Comparison of ENCODE assay signal across 21 mouse cellular contexts in genomic region chr16:31867736-31868135, GRCm38 (mm10). TPM values are rescaled to one million over a fixed set of nuclear protein-coding genes. Genes with fewer than 3 reads are reported as not detected.
DNase-seq lines count a peak whose midpoint lies in the region; ATAC-seq lines count a peak whose summit lies in the region.
"Had no signal": no experiment of that assay in that cellular context is flagged by ENCODE, and none has a peak within 500 bp of the region (broad histone marks: within the 10 kb centered on the region; RNA-seq: fewer than 3 reads in every experiment).

No protein-coding gene starts in this region.

- H3K4me2 ChIP-seq in intestine, embryonic 14.5 days (ENCODE audit: low read length): no peak overlapping the region
- no peak overlapping the region for H3K4me2 ChIP-seq in intestine, embryonic 15.5 days (replicated peaks)
- H3K4me2 ChIP-seq: forebrain, embryonic 13.5 days; heart, embryonic 15.5 days; hindbrain, embryonic 15.5 days had no signal

- H3K27me3 ChIP-seq in intestine, embryonic 14.5 days (replicated peaks; ENCODE audit: control insufficient read depth, insufficient read depth, low read length): no peaks in the 10 kb centered on the region
- no peaks in the 10 kb centered on the region for H3K27me3 ChIP-seq in intestine, embryonic 15.5 days (replicated peaks)
- H3K27me3 ChIP-seq: forebrain, embryonic 13.5 days; heart, embryonic 15.5 days; hindbrain, embryonic 15.5 days had no signal

- H3K9ac ChIP-seq in intestine, embryonic 14.5 days (ENCODE audit: low read length): no peak overlapping the region
- H3K9ac ChIP-seq in intestine, embryonic 15.5 days: no peak overlapping the region
- H3K9ac ChIP-seq: forebrain, embryonic 13.5 days; forebrain, postnatal 0 days; heart, embryonic 15.5 days; hindbrain, embryonic 15.5 days had no signal

- no peak overlapping the region for H3K4me3 ChIP-seq in intestine, embryonic 14.5 days (ENCODE audit: low read depth, low read length)
- no peak overlapping the region for H3K4me3 ChIP-seq in intestine, embryonic 15.5 days (replicated peaks)
- H3K4me3 ChIP-seq: embryonic facial prominence, embryonic 10.5 days; forebrain, embryonic 13.5 days; heart, adult 2 months; heart, embryonic 15.5 days; hindbrain, embryonic 15.5 days had no signal

- no peaks in the 10 kb centered on the region for H3K4me1 ChIP-seq in intestine, embryonic 14.5 days (replicated peaks; ENCODE audit: control insufficient read depth, insufficient read depth, low read length)
- H3K4me1 ChIP-seq in intestine, embryonic 15.5 days (replicated peaks): no peaks in the 10 kb centered on the region
- H3K4me1 ChIP-seq: embryonic facial prominence, embryonic 10.5 days; forebrain, embryonic 13.5 days; hindbrain, embryonic 15.5 days had no signal

- no peak overlapping the region for H3K27ac ChIP-seq in intestine, embryonic 14.5 days (ENCODE audit: low read depth)
- H3K27ac ChIP-seq in intestine, embryonic 15.5 days: no peak overlapping the region
- H3K27ac ChIP-seq: embryonic facial prominence, embryonic 10.5 days; forebrain, embryonic 13.5 days; heart, adult 2 months; heart, embryonic 15.5 days; hindbrain, embryonic 15.5 days had no signal

- peaks cover 86% of the 10 kb centered on the region for H3K36me3 ChIP-seq in intestine, embryonic 14.5 days (ENCODE audit: control insufficient read depth, insufficient read depth, low read length)
- peaks cover 17% of the 10 kb centered on the region; the same call in 1 of the 2 replicates for H3K36me3 ChIP-seq in intestine, embryonic 15.5 days

- WGBS in intestine, embryonic 14.5 days: 84% methylated on average over 4 of the region's 4 CpGs
- 77% methylated on average over 4 of the region's 4 CpGs for WGBS in intestine, embryonic 15.5 days

- no peaks in the 10 kb centered on the region for H3K9me3 ChIP-seq in intestine, embryonic 14.5 days (ENCODE audit: control insufficient read depth, low read length)
- H3K9me3 ChIP-seq in intestine, embryonic 15.5 days: no peaks in the 10 kb centered on the region
- H3K9me3 ChIP-seq: embryonic facial prominence, embryonic 10.5 days; forebrain, embryonic 13.5 days; G1E; heart, embryonic 15.5 days; hindbrain, embryonic 15.5 days had no signal

- 0 out of 2 replicates have a peak, but pooled peaks have one; percentile 31 for ATAC-seq in cerebellum, adult (ENCODE audit: insufficient number of reproducible peaks, low FRiP score, low TSS enrichment)
- no peak for ATAC-seq in intestine, embryonic 14.5 days (replicated peaks; ENCODE audit: low FRiP score, low TSS enrichment, low read depth)
- no peak for ATAC-seq in intestine, embryonic 15.5 days
- ATAC-seq: CD4-positive, CD25-positive, alpha-beta regulatory T cell, adult 4 months; forebrain, embryonic 13.5 days; forebrain, postnatal 0 days had no signal

- DNase-seq in cerebellum, adult 11 months: no peak
- peak; percentile 64 for DNase-seq in cerebellum, adult 9-10 months
- DNase-seq in cerebellum, postnatal 10 days: no peak
- peak; percentile 33 for DNase-seq in intestine, embryonic 14.5 days (ENCODE audit: low spot score)
- peak; percentile 1 for DNase-seq in right cerebral cortex, postnatal 25 days
- DNase-seq in right cerebral cortex, postnatal 14 days: no peak
- DNase-seq: adrenal gland, adult 8-10 months; B cell, adult 2 months; forebrain, postnatal 0 days; gastrocnemius, postnatal 14 days; heart, adult 2 months; kidney, adult 11 months had no signal

RNA-seq across cellular contexts. Expression of gene Meltf, which starts 10.9 kb away (rescaled TPM):
- polyA plus RNA-seq in intestine, embryonic 14.5 days (2014; fragmentation: Nextera tagmentation; extraction: Ambion mirVana): 0.12 and 0.16 TPM in 2 replicates
- 33.6 and 51.6 TPM in 2 replicates for polyA plus RNA-seq in intestine, embryonic 15.5 days (2015; fragmentation: Nextera tagmentation; extraction: Ambion mirVana)
- polyA plus RNA-seq: CD4-positive, CD25-positive, alpha-beta regulatory T cell, adult 4 months; G1E; hindbrain, embryonic 11.5 days had no signal

Comparison
In these comparisons a context has a peak if more than half of its experiments do, and no peak if none do; other contexts are left out.
1. DNase-seq: peak in cerebellum, adult 9-10 months (single experiment), intestine, embryonic 14.5 days (single experiment) and right cerebral cortex, postnatal 25 days (single experiment); none in cerebellum, adult 11 months (single experiment), cerebellum, postnatal 10 days (0 of 2) and right cerebral cortex, postnatal 14 days (single experiment).
2. RNA of gene Meltf, which starts 10.9 kb away (polyA plus RNA-seq): 33.6 to 51.6 TPM in intestine, embryonic 15.5 days; 0.12 to 0.16 TPM in intestine, embryonic 14.5 days; every median in the first group is over 10 times any median in the second.